Mouse (Mus musculus) urinary bladder, postnatal 25 days (tissue): ENCODE measurements around the gene Scube2.

Source experiments
- DNase-seq: peaks from one replicate; pipeline ENCODE4 v3.0.0; 2022; ENCODE audit warnings: low spot score

Gene Scube2

DNA sequence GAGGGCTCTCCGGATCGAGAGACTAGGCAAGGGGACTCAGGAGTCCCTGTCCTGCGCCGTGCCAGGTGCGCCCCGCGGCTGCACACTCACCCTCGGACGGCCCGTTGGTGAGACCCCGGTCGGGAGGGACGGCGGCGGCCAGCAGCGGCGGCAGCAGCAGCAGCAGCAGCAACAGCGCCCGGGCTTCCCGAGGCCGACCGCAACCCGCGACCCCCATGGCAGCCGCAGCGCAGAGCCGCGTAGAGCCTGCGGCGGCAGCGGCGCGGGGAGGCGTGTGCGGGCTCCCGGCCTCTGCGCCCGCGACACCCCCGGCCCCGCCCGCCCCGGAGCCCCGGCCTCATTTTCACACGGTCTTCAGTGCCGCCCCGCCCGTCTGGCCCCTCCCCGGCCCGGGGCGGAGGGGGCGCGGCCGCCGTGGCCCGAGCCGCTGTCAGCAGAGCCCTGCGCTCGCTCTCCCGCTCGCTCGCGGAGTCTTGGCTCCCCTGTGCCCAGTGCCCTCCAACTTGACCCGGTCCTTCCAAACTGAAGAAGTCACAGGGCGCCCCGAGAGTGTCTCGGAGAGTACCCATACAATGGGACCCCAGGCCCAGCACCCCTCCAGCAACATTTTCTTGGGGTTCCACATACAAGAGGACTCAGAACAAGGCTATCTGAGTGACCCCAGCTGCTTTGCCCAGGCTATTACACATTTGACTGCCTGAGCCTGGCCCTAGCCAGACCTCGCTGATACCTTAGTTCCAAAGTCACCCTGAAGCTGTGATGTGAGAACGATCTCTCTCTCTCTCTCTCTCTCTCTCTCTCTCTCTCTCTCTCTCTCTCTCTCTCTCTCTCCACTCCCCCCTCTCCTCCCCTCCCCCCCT, at the start of gene Scube2:
Scube2 (minus strand) TSS at position 310 of the 860 bp plus-strand sequence.
- peak; percentile 27 for DNase-seq

DNA sequence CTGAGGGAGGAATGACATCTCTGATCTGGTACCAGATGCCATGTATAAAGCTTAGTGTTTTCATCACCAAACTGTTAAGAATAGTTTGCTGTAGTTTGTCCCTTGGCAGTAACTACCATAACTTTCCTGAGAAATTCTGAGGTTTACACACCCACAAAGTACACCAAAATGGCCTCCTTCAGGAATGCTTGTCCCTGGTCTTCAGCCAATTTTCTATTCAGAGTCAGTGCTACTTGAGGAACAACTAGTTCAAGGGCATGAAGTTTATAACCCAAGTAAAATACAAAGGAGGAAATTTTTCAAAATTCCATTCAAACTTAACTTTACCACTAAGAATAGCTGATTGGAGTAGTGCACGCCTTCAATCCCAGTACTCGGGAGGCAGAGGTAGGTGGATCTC, 40.7 kb upstream of the Scube2 start:
- no peak for DNase-seq

DNA sequence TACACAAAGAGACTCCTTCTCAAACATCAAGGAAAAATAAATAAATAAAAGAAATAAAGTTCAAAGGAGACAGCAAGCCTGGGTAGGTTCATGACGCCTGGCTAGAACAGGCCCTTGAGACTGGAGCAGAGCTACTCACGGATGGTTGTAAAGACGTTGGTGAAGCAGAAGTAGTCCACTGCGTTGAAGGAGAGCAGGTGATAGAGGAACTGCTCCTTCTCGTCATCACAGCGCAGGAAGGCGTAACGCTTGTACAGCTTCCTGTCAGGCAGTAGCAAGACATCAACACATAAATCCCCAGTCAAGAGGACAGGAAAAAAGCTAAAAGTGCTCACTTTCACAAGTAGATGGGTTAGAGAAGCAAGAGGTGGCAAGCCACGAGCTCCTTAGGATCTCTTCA, 35.4 kb upstream of the Scube2 start:
- no peak for DNase-seq

DNA sequence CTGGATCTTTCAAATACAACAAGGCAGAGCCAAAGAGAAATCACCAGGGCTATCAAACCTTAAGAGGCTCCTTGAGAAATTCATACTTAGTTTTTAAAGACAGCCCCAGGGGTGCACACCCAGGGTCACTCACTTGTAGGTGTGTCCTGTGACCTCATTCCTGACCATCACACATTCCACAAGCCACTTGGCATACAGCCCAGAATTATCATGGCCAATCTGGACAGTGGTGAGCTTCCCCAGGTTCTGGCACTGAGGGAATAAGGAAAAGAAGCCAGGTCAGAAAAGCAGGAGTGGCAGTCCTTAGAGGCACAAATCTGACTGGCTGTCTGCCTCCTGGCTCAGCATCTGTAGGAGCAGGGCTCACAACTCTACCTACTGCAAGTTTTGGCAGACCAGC, 33.4 kb upstream of the Scube2 start:
- no peak for DNase-seq

DNA sequence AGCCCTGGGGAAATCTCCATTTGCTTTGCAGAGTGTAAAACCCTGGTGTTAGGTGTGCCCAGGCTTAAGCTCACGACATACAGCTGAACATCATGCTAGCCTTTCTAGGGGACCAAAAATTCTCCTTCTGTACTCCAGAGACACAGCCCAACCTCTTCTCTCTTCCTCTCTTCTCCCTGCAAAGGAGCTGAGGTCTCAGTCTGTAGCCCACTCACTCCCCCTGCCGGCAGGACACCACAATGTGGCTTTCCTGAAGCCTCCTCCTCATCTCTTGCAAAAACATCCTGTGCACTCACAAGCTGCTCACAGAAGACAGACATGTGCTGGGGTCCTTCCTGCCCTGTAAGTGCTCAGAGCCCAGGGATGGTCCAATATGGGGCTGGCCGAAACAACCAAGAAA, 27.1 kb upstream of the Scube2 start:
- DNase-seq, result peak; percentile 72

DNA sequence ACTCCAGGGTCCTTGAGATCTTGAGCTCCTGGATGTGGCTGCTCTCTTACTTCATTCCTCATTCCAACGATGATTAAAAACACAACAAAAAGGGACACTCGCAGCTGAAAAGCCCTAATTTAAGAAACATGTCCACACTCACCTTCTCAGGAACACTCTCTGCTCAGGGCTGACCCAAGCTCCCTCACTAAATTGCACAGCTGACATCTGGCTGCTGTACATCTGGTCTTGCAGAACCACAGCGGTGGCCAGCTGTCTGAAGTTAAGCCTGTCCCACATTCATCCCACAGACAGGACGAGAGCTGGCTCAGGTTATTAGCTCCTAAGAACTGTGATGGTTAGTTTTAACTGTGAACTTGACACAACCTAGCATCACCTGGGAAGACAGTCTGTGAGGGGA, 26.3 kb upstream of the Scube2 start:
- DNase-seq, result no peak

DNA sequence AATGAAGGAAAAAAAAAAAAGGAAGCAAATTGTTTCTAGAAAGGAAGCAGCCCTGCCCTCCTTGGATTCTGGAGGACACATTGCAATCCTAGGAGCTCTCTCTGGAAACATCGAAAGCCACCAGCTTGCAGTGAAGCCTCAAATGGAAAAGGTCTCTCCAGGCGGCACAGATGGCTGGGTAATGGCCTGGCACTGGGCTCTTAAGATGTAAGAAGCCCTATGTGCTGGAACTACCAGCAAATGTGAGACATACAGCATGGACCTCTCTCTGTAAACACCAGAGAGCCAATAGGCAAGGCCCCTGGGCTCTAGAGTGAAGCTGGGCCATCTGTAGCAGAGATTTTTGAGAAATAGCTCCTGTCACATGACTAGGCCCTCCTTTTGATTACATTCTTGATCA, 24.8 kb upstream of the Scube2 start:
- DNase-seq, result no peak

DNA sequence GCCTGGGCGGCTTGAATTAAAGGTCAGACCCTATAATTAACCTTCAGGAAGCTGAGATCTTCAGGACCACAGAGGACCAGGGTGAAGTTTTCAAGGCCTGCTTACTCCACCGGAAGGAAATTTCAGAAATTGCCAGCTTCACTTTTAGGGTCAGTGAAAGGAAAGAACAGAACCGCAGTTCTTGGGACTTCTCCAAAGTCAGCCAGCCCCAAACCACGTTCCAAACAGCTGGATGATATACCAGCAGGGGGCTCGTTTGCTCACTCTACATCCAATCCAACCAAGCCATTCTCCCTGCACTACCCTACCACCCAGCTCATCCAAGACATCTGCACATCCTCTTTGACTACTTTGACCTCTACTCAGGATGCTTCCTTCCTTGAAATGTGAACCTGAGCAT, 23.8 kb upstream of the Scube2 start:
- no peak for DNase-seq

DNA sequence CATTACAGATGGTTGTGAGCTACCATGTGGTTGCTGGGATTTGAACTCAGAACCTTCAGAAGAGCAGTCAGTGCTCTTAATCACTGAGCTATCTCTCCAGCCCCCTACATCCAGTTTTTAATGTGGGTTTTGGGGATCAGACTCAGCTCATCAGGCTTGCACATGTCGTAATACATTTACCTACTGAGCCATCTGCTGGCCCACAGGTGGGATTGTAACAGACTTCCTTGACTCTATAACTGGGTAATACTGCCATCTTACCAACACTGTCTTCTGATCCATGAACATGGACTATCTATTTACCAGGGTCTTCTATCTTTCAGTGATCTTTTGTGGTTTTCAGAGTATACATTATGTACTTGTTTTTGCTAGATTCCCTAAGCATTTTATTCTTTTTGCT, 20.8 kb upstream of the Scube2 start:
- no peak for DNase-seq

DNA sequence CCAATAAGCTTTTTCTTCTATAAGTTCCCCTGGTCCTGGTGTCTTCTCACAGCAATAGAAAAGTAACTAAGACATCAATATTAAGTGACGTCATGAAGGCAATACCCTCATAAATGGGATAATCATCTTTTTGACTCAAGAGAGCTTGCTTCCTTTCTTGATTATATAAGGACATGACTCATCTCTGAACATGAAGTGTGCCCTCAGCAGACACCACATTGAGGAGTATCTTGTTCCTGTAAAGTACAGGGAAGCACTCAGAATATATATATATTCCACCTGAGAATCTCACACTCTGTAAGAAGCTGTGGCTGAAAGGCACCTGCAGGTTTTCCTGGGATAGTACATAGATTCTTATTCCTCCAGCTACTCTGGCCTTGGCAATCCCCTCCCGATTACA, 17.1 kb upstream of the Scube2 start:
- DNase-seq, result no peak

DNA sequence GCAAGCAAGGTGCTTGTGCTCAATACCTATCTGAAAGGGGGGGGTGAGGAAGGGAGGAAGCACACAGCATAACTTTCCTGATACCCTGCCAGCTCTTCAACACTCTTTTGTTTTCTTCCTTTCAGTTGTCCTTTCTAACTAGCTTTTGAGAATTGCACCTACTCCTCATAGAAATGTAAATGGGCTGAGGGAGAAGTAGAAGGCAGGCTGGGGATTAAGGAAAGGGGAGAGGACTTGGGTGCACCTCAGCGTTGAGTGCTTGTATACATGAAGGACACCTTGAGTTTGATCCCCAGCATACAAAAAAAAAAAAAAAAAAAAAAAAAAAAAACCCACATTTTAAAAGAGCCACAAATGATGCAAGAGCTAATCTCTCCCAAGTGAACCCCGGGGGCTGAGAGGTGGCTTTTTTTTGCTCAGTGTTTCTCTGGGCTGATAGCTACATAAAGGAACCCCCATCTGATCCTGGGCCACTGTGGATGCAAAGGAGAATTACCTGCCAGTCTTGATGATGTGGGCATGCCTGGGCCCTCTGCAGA, 16.2 kb upstream of the Scube2 start:
- no peak for DNase-seq

DNA sequence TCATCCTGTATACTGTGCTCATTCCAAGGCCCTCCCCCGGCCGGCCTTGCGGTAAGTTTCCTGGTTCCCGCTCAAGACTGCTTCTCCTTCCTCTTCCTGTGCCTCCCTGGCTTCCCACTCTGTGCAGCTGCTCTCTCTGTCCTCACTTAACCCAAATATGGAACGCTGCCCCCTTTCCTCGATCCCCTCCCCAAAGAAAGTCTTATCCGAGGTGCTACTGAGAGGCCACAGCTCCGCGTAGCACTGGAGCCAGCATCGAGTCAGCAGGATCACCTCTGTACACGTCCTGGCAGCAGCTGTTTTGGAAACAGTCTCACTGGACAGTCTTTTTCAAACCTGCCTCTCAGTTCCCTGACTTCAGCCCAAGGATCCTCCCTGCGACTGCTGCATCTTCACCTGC, 13.7 kb upstream of the Scube2 start:
- no peak for DNase-seq

DNA sequence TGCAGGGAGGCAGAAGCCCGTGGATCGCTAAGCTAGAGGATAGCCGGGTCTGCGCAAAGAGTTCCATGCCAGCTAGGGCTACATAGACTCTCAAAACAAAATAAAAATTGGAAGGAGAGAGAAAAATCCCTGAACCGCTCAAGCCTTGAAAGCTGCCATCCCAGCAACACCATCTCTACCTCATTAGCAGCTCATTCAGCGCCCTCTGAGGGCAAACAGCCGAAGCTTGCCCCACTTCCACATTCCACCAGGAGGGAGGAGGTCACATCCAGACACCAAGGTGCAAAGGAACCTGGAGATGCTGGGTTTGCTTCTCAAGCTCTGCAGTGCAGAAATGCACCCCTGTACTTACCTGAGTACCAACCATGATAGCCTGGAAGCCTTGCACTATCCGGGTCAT, 10.6 kb upstream of the Scube2 start:
- no peak for DNase-seq

DNA sequence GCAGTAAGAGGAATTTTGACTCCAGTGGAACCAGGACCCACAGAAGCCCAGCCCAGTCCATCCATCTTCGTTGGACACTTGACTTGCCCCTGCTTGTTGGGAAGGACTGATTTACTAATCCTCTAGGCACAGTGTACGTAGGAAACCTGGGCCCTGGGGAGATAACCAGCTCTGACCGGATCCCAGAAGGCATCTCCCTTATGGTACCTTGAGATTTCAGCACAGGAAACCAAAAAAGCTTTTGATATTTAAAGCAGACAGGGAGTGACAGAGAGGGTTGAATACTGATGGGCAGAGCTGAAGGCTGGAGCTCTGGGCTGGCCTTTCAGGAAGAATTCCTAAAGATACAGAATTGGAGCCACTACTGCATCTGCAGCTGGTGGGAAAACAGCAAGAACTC, 10.1 kb upstream of the Scube2 start:
- no peak for DNase-seq

DNA sequence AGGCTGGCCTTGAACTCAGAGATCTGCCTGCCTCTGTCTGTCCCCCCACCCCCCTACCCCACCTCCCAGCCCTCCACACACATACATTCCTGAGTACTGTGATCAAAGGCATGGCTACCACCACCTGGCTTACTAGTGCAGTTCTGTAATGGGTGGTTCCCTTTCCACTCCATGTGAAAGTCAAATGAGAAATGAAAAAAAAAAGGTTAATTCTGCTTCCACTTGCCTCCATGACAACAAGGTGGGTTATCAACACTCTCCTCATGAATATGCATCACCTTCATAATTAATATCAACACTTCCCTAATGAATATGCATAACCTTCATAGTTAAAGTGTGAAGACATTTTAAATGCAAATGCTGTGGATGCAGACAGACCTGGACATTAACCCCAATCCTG, 9.6 kb upstream of the Scube2 start:
- DNase-seq, result no peak

DNA sequence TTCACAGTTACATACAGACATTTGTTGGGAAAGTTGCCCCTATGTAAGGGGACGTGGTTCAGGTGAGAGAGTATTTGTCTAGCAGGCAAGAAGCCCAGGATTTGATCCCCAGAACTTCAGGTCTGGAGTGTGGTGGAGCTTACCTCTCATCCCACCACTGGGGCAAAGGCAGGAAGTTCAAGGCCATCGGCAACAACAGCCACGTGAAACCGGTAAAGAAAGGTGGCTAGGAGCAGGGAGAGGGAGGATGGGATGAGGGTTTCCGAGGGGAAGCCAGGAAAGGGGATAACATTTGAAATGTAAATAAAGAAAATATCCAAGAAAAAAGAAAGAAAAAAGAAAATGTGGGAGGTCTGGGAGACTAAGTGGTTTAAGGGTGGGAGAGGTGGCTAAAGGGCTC, 7.7 kb upstream of the Scube2 start:
- DNase-seq, result no peak

DNA sequence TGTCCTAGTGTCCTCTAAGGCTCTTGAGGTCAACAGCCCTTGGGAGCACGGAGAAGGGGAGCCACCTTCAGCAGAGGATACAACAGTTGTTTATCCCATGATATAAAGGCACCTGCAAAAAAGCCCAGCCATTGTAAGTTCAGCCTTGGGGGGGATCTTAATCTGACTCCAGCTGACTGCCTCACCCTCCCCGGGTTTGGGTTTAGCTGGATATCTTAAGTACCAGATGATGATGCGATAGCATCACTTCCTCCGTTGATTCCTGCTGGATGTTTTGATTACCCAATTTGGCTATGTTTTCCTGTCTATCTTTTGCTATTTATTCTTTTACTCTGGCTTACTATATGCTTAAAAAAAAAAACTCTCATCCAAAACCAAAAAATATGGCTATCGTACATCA, 5.8 kb upstream of the Scube2 start:
- no peak for DNase-seq

DNA sequence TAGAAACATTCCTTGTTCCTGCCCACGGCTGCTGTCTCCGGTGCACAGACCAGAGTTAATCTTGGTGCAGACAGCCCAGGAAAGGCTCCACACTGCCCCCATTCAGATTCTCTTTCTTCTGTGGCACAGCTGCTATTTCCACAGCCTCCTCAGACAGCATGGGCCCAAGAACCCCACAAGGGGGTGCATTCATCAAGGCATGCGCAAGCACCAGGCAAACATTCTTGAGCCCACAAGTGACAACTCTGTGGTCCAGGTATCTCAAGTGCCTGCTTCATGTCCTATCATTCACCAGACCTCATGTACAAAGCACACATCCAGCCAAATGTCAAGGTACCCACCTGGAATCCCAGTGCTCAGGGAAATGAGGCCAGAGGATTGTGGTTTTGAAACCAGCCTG, 3.0 kb upstream of the Scube2 start:
- DNase-seq, result no peak

DNA sequence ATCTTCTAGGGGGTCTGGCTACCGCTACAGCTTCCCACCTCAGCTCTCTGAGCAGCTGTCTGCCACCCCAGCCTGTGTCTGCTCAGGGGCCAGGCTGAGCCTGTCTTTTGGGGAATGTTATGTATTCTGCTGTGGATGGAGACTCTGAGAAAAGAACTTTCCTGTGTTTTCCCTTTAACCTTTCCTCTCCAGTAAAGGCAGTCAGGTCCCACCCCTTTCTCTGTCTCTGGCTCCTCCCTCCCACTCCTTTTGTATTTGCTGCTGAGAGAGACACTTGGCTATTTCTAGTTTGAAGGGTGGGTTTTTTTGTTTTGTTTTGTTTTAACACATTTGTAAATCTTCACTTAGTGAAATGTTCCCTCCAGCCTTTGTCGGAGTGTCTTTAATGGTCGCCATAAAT, 1.2 kb upstream of the Scube2 start:
- DNase-seq, result no peak

DNA sequence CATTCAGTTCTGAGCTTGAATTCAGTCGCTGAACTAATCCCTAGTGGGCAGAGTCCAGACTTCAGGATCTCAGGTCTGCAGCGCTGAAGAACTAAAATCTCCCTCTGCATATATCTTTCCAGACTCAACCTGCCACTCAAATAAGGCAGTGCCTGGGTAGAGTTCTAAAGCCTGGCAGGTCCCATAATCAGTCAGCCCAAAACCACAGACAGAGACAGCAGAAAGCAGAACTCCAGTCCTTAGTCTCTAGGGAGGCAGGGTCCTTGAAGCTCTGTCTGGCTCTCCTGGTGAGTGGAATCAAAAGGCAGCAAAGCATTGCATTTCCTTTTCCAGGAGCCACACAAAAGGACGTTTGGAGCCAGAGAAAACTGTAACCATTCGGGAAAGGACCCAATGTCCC, 1.9 kb downstream of the Scube2 start:
- no peak for DNase-seq

DNA sequence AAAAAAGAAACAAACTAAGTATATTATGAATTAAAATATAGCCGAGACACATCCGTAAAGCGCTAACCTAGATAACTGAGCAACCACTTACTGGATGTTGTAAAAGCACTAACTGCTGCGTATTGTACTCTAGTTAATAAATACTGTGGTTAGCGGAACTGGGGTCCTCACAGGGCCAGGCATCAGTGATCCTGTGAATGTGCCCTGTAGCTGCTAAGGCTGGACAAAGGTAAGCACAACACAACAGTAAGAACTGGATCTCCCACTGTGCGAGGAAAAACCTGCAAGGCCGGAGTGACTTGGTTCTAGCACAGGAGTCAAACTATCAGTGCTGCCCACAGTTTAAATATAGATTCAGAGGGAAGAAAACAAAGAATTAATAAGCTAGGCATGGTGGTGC, 5.3 kb downstream of the Scube2 start:
- DNase-seq, result no peak

DNA sequence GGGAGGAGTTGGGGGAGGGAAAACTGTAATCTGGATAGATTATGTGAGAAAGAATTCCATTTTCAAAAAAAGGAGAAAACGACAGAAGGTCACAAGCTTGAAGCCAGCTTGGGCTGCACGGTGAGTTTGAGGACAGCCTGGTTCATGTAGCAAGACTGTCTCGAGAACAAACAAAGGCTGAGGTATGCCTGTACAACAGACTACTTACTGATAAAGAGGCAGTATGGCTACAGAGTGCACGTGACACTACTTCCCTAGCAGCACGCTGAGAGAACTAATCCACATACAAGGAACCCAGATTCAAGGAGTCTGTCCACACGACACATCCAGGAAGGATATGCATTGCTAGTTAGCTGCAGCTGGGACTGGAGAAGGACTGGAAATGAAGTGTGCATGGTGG, 6.1 kb downstream of the Scube2 start:
- no peak for DNase-seq

DNA sequence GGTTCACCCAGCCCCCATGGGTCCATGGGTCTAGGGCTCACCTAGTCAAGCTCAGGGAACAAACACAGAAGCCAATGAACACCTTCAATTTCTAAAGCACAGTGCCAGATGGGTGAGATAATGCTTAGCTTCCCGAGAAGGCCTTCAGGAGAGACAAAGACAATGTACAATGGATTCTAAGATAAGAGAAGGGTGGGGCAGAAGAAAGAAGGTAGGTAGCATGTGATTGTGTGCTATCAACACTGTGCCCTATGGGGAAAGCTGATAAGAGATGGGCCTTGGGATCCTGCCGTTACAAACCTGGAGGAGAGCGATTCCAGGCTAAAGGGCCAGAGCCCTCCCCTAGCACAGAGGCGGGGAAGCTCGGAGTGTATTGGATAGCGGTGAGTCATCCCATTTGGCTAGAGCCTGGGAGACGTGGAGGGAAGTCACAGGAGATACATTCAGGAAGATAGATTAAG, 12.7 kb downstream of the Scube2 start:
- DNase-seq, result peak; percentile 17

DNA sequence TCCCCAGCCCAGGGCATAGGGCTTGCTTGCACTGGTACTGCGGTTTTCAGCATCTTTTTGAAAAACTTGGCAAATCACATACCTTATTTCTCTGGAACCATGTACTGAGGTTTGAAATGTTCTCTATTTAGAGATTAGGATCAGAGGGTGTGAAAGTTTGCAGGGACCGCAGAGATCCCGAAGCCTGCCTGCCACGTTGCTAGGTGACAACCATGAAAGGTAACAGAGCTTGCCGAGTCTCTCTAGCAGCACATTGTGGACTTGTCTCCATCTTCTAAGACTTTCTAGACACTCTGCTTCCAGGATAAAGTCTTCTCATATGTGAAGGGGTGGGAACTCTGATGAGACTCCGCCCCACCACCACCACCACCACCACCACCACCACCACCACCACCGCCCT, 13.5 kb downstream of the Scube2 start:
- DNase-seq, result no peak
